Comparison of ENCODE assay signal across 8 mouse cellular contexts in genomic region chr15:86057413-86057812, GRCm38 (mm10). TPM values are rescaled to one million over a fixed set of nuclear protein-coding genes. Genes with fewer than 3 reads are reported as not detected.
DNase-seq lines count a peak whose midpoint lies in the region; ATAC-seq and TF ChIP-seq lines count a peak whose summit lies in the region.

Gene Gramd4, plus strand, starts transcription at chr15:86057695.

- H3ac ChIP-seq in myocyte (ENCODE audit: control insufficient read depth, insufficient read length), result peak within 1 kb of the TSS; percentile 60

- H3K27me3 ChIP-seq in embryonic facial prominence, embryonic 14.5 days (replicated peaks; ENCODE audit: control insufficient read depth, insufficient read depth, low read length), result no peaks in the 10 kb centered on the region
- H3K27me3 ChIP-seq in limb, embryonic 12.5 days, result 0 out of 2 replicates have a peak, but pooled peaks cover 3% of the 10 kb centered on the region
- no peaks in the 10 kb centered on the region for H3K27me3 ChIP-seq in myocyte (ENCODE audit: control insufficient read depth, insufficient read depth, insufficient read length)

- H3K9ac ChIP-seq in embryonic facial prominence, embryonic 14.5 days (ENCODE audit: low read depth, low read length), result peak within 1 kb of the TSS; percentile 96
- peak within 1 kb of the TSS; percentile 94 for H3K9ac ChIP-seq in limb, embryonic 12.5 days (replicated peaks)

- intact Hi-C loops in heart, postnatal 25 days (cut with DNase I), result loop anchor here (10.0 kb wide), 1 partner anchor 177 kb away; no protein-coding TSS in a partner anchor

- no peak for TF ChIP-seq POLR2A in myocyte (IDR thresholded peaks at IDR 0.05; ENCODE audit: insufficient read length, low read depth)

- H3K4me3 ChIP-seq in embryonic facial prominence, embryonic 14.5 days (ENCODE audit: low read depth, low read length), result peak within 1 kb of the TSS; percentile 93
- H3K4me3 ChIP-seq in limb, embryonic 12.5 days (replicated peaks), result peak within 1 kb of the TSS; percentile 89
- peak within 1 kb of the TSS; percentile 41 for H3K4me3 ChIP-seq in myocyte

- no peaks in the 10 kb centered on the region for H3K9me3 ChIP-seq in embryonic facial prominence, embryonic 14.5 days (ENCODE audit: control insufficient read depth, low read length)
- no peaks in the 10 kb centered on the region for H3K9me3 ChIP-seq in limb, embryonic 12.5 days

- peak; percentile 55 for DNase-seq in kidney, adult 9 months
- no peak for DNase-seq in kidney, adult 8-10 months
- DNase-seq in adrenal gland, adult (ENCODE audit: inconsistent age in 2 of 2, low spot score in 1 of 2), result peak; percentile 39 to 65
- no peak for DNase-seq in embryonic facial prominence, embryonic 14.5 days (ENCODE audit: low spot score)
- no peak for DNase-seq in heart, postnatal 25 days (ENCODE audit: low spot score)
- no peak for DNase-seq in thymus, postnatal 10 days (ENCODE audit: low spot score in 2 of 2)

- WGBS in embryonic facial prominence, embryonic 14.5 days, result 32% methylated on average over 6 of the region's 6 CpGs
- 23% methylated on average over 6 of the region's 6 CpGs for WGBS in limb, embryonic 12.5 days

- H3K79me2 ChIP-seq in myocyte (ENCODE audit: control insufficient read depth, insufficient read depth), result peaks cover 36% of the 10 kb centered on the region

- peak; percentile 3; the same call in 1 of the 2 replicates for ATAC-seq in embryonic facial prominence, embryonic 14.5 days (ENCODE audit: low read depth)
- ATAC-seq in limb, embryonic 12.5 days (ENCODE audit: insufficient number of reproducible peaks, insufficient read depth, low FRiP score, low TSS enrichment, low read depth), result no peak

- no peak within 1 kb of the TSS for H3K27ac ChIP-seq in embryonic facial prominence, embryonic 14.5 days (replicated peaks; ENCODE audit: low read depth, low read length)
- no peak within 1 kb of the TSS; the same call in 1 of the 2 replicates for H3K27ac ChIP-seq in limb, embryonic 12.5 days

- H3K4me1 ChIP-seq in embryonic facial prominence, embryonic 14.5 days (ENCODE audit: control insufficient read depth, insufficient read depth, low read length), result peaks cover 34% of the 10 kb centered on the region
- H3K4me1 ChIP-seq in limb, embryonic 12.5 days (replicated peaks), result peaks cover 44% of the 10 kb centered on the region

- H3K36me3 ChIP-seq in embryonic facial prominence, embryonic 14.5 days (ENCODE audit: control insufficient read depth, insufficient read depth, low read length), result no peaks in the 10 kb centered on the region
- no peaks in the 10 kb centered on the region for H3K36me3 ChIP-seq in limb, embryonic 12.5 days
- no peaks in the 10 kb centered on the region for H3K36me3 ChIP-seq in myocyte (ENCODE audit: control insufficient read depth, insufficient read depth)

- H3K4me2 ChIP-seq in embryonic facial prominence, embryonic 14.5 days (ENCODE audit: low read depth, low read length), result peak within 1 kb of the TSS; percentile 89
- peak within 1 kb of the TSS; percentile 78 for H3K4me2 ChIP-seq in limb, embryonic 12.5 days
- H3K4me2 ChIP-seq in myocyte (ENCODE audit: low read depth), result peak within 1 kb of the TSS; percentile 82

TF ChIP-seq in myocyte, 11 proteins besides CTCF, POLR2A, EP300 and RAD21:
- TF ChIP-seq REST (IDR thresholded peaks at IDR 0.05; ENCODE audit: insufficient read depth, insufficient read length), result no peak
- no peak for TF ChIP-seq MAX (IDR thresholded peaks at IDR 0.05; ENCODE audit: low read depth)
- TF ChIP-seq E2F4 (IDR thresholded peaks at IDR 0.05; ENCODE audit: insufficient read depth), result no peak

RNA-seq across cellular contexts. Expression of gene Gramd4, which starts in this region (rescaled TPM):
- 7.6 and 10.8 TPM in 2 replicates for polyA plus RNA-seq in embryonic facial prominence, embryonic 14.5 days (2014; fragmentation: Nextera tagmentation; extraction: Ambion mirVana)
- total RNA-seq in heart, postnatal 25 days (2021), result 10 to 100 TPM; 30.4 to 34.7 TPM
- polyA plus RNA-seq in limb, embryonic 12.5 days (2016; fragmentation: Nextera tagmentation; extraction: Ambion mirVana), result 19.2 and 20.0 TPM in 2 replicates
- polyA plus RNA-seq in myocyte (2012; fragmentation: generic; extraction: Trizol), result 15.0 TPM

Comparison
In these comparisons a context has a peak if more than half of its experiments do, and no peak if none do; other contexts are left out.
1. DNase-seq: peak in kidney, adult 9 months (single experiment) and adrenal gland, adult (2 of 2); none in kidney, adult 8-10 months (0 of 2), embryonic facial prominence, embryonic 14.5 days (single experiment), heart, postnatal 25 days (single experiment) and thymus, postnatal 10 days (0 of 2).
2. H3K4me3 ChIP-seq: peak in every context shown above with its lines; median percentile 93 in embryonic facial prominence, embryonic 14.5 days; 89 in limb, embryonic 12.5 days; 41 in myocyte.
3. Peak in every context shown above with its lines, with median percentiles within 50 percentile points of each other: H3K4me2 ChIP-seq.